Mouse (Mus musculus): ENCODE measurements around the gene Hoxa7.

DNA sequence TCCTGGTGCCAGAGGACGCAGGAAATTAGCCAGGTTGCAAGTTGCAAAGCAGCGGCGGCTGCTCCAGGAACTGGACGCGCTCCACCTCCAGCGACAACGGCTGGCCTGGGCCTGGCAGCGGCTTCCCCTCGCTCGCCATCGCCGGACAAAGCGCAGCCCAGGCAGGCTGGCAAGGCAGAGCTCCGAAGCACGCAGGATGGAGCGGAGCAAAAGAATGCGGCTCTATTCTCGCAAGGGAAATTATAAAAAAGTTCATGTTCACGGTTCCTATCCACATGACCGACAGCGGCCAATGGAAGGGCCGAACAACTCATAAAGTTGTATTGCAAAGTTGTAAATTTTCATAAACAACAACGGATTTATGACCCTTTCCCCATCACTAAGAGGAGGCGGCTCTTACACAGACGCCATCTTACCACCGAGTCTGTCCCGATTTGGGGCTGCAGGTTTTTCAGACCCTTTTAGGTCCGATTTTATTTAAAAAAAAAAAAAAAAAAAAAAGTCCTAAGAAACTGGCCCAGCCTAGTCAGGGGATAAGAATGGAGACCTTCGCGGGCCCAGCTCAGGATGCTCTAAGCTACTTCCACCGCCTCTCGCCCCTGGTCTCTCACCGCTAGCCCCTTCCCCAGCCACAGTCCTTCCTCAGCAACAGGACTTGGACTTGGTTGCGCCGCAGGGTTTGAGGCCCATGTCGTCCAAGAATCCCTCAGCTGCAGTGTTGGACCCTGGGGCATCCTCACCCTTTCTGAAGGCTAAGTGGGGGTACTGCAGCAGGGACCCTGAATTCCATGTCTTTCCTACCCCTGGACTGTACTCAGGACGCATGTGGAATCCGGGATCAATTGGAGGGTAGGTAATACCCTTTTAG, 8.3 kb downstream of the Hoxa7 start, which contains the start of the genes Hoxa3 and Gm28308:
- TF ChIP-seq POLR2A (IDR thresholded peaks at IDR 0.05; ENCODE audit: control insufficient read depth in 1 of 2, insufficient read depth in 1 of 2, low read depth in 1 of 2, low read length in 2 of 2, poor library complexity in 1 of 2) (no peak), MYB (IDR thresholded peaks at IDR 0.05; ENCODE audit: low read depth, low read length) (no peak), ZMIZ1 (IDR thresholded peaks at IDR 0.05; ENCODE audit: low read depth, low read length) (no peak), ZNF384 (IDR thresholded peaks at IDR 0.05; ENCODE audit: low read depth, low read length) (no peak), ELF1 (IDR thresholded peaks at IDR 0.05; ENCODE audit: low read depth, low read length) (no peak), USF1 (IDR thresholded peaks at IDR 0.05; ENCODE audit: low read depth, low read length) (no peak), MAFK (IDR thresholded peaks at IDR 0.05; ENCODE audit: borderline replicate concordance, low read depth, low read length) (no peak), EP300 (IDR thresholded peaks at IDR 0.05; ENCODE audit: low read depth in 1 of 2, low read length in 2 of 2) (no peak)
